Mouse (Mus musculus) intestine, postnatal 0 days (tissue): ENCODE data around the gene Arhgef33. TPM values are rescaled to one million over a fixed set of nuclear protein-coding genes. Genes with fewer than 3 reads are reported as not detected.

ENCODE experiments used
- ATAC-seq: fragments of 200-750 bp; cut with Nextera tagmentation; 2 replicates; pipeline ENCODE4 v1.8.0; 2017; ENCODE audit warnings: mild to moderate bottlenecking, moderate TSS enrichment, moderate library complexity
- H3K27ac ChIP-seq: fragments of 300-500 bp; sonication (generic); 2 replicates; pipeline ENCODE4 v1.5.1; 2014; ENCODE audit warnings: mild to moderate bottlenecking, low read depth, low read length, moderate library complexity
- H3K27me3 ChIP-seq: fragments of 300-500 bp; sonication (generic); replicated peaks from 2 replicates; pipeline ENCODE4 v1.6.1; 2014; ENCODE audit warnings: low read length, mixed read lengths; ENCODE audit not compliant: control insufficient read depth, insufficient read depth
- H3K36me3 ChIP-seq: fragments of 300-500 bp; sonication (generic); 2 replicates; pipeline ENCODE4 v1.6.1; 2014; ENCODE audit warnings: mild to moderate bottlenecking, moderate library complexity; ENCODE audit not compliant: control insufficient read depth, insufficient read depth
- H3K4me1 ChIP-seq: fragments of 300-500 bp; sonication (generic); replicated peaks from 2 replicates; pipeline ENCODE4 v1.6.1; 2014; ENCODE audit warnings: antibody characterized with exemption, low read length, mixed read lengths; ENCODE audit not compliant: control insufficient read depth, insufficient read depth
- H3K4me2 ChIP-seq: fragments of 300-500 bp; sonication (generic); replicated peaks from 2 replicates; pipeline ENCODE4 v1.6.1; 2014; ENCODE audit warnings: low read depth, mild to moderate bottlenecking, moderate library complexity
- H3K4me3 ChIP-seq: fragments of 300-500 bp; sonication (generic); 2 replicates; pipeline ENCODE4 v1.5.1; 2014; ENCODE audit warnings: low read depth, low read length
- H3K9ac ChIP-seq: fragments of 300-500 bp; sonication (generic); 2 replicates; pipeline ENCODE4 v1.6.1; 2014; ENCODE audit warnings: mild to moderate bottlenecking, low read depth, low read length
- H3K9me3 ChIP-seq: fragments of 300-500 bp; sonication (generic); 2 replicates; pipeline ENCODE4 v1.6.1; 2016; ENCODE audit warnings: mixed run types; ENCODE audit not compliant: control insufficient read depth
- CTCF ChIP-seq: sonication (generic); IDR thresholded peaks from 2 replicates; pipeline ENCODE4 v1.5.1; 2016; ENCODE audit warnings: low read depth, mild to moderate bottlenecking, control low read depth, antibody characterized with exemption, moderate library complexity
- WGBS: fragments of 180-500 bp; shearing (Covaris S2); extraction: QIAGEN DNeasy Blood & Tissue Kit; methylation state at CpG from one replicate; pipeline ENCODE4 v1.1.7; 2014; 5-methylcytosine and 5-hydroxymethylcytosine counted together
- polyA plus RNA-seq: library from polyadenylated mRNA; unstranded; fragments of >200 nt; fragmentation: Nextera tagmentation; extraction: Ambion mirVana; gene quantifications from 2 replicates; pipeline ENCODE4 v1.2.1, GENCODE M21; 2015

Gene Arhgef33
- polyA plus RNA-seq, 1 experiment from 2014 or later, result 1.5 TPM

DNA sequence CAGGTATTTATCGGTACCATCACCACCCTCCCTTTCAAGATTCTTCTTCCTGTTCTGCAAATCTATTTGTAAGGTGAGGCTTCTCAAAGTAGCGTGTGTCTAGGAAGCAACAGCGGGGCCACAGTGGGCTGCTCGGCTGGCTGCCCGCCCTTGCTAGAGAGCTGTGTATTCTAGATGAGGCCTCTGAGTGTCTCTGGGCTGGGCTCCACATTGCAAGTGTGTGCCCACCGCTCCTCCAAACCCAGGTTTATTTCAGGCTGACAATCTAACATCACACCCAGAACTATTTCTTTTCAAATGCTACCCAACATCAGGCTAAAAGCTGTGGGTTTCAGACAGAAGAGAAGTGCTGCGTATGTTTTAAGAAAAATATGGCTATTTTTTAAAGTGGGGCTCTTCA is 119.0 kb downstream of the Arhgef33 start:
- no peak overlapping the region for H3K4me3 ChIP-seq
- no peak for ATAC-seq
- 87% methylated on average over 7 of the region's 7 CpGs for WGBS
- H3K27me3 ChIP-seq, result no peaks in the 10 kb centered on the region
- no peak for TF ChIP-seq CTCF
- no peak overlapping the region for H3K27ac ChIP-seq
- no peaks in the 10 kb centered on the region for H3K9me3 ChIP-seq
- no peaks in the 10 kb centered on the region for H3K4me1 ChIP-seq
- H3K4me2 ChIP-seq, result no peak overlapping the region
- peaks cover 10% of the 10 kb centered on the region for H3K36me3 ChIP-seq
- H3K9ac ChIP-seq, result no peak overlapping the region

DNA sequence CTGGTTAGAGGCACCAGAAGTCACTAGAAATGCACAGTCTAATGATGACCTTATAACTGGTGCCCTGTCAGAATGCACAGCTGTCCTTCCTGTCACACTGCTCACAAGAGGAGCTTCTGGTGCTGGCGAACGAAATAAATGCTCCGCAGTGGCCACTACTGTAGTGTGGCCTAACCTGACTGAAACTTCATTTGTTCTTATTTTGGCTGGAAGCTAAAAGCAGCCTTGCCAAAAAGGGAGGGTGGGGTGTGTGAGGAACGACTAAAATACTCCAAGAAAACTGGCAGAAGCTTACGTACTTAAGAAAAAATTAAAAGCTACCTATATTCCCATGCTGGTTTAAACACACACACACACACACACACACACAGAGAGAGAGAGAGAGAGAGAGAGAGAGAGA is 119.7 kb downstream of the Arhgef33 start:
- H3K4me1 ChIP-seq, result no peaks in the 10 kb centered on the region
- no peak for ATAC-seq
- 83% methylated on average over 5 of the region's 5 CpGs for WGBS
- no peak overlapping the region for H3K4me3 ChIP-seq
- H3K27ac ChIP-seq, result no peak overlapping the region
- H3K36me3 ChIP-seq, result peaks cover 10% of the 10 kb centered on the region
- H3K4me2 ChIP-seq, result no peak overlapping the region
- H3K27me3 ChIP-seq, result no peaks in the 10 kb centered on the region
- H3K9me3 ChIP-seq, result no peaks in the 10 kb centered on the region
- no peak overlapping the region for H3K9ac ChIP-seq
- TF ChIP-seq CTCF, result no peak

GRCm38 (mm10) chr17:80427966-80428365 is 120.8 kb downstream of the Arhgef33 start:
- H3K36me3 ChIP-seq, result peaks cover under 1% of the 10 kb centered on the region
- H3K9me3 ChIP-seq, result no peaks in the 10 kb centered on the region
- WGBS, result 77% methylated on average over 2 of the region's 2 CpGs
- H3K4me2 ChIP-seq, result no peak overlapping the region
- no peak overlapping the region for H3K4me3 ChIP-seq
- no peaks in the 10 kb centered on the region for H3K4me1 ChIP-seq
- TF ChIP-seq CTCF, result no peak
- ATAC-seq, result no peak
- H3K27ac ChIP-seq, result no peak overlapping the region
- no peak overlapping the region for H3K9ac ChIP-seq
- H3K27me3 ChIP-seq, result no peaks in the 10 kb centered on the region

- no peak for TF ChIP-seq CTCF
- 81% methylated on average over 9 of the region's 9 CpGs for WGBS
- peaks cover 8% of the 10 kb centered on the region for H3K36me3 ChIP-seq
Observed at GRCm38 (mm10) chr17:80431997-80432396, 124.8 kb downstream of the Arhgef33 start.

DNA sequence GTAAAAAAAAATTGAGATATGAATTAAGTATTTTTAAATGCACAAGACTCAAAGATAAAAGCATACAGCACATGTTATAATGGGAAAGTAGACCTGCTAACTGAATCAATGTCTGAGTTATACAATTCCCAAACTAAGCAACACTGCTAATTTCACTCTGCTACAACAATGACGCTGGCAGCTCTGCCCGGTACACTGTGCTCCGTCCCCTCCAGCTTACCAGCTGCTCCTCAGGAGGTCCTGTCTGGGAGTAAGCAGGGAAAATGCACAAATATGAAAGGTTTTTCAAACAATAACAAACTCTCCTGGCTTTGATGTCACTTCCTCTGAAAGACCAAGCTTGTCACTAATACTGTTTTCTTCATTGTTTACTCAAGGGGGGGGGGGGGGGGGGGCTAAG is 127.2 kb downstream of the Arhgef33 start:
- WGBS, result 82% methylated on average over 3 of the region's 3 CpGs
- ATAC-seq, result no peak
- no peak overlapping the region for H3K4me3 ChIP-seq
- no peak overlapping the region for H3K27ac ChIP-seq
- no peak overlapping the region for H3K4me2 ChIP-seq
- H3K36me3 ChIP-seq, result peaks cover 13% of the 10 kb centered on the region
- H3K4me1 ChIP-seq, result no peaks in the 10 kb centered on the region
- TF ChIP-seq CTCF, result no peak
- no peaks in the 10 kb centered on the region for H3K9me3 ChIP-seq
- H3K27me3 ChIP-seq, result no peaks in the 10 kb centered on the region
- H3K9ac ChIP-seq, result no peak overlapping the region

More at GRCm38 (mm10) chr17:80431997-80432396, 124.8 kb downstream of the Arhgef33 start:
- Histone ChIP-seq H3K4me2 (no peak overlapping the region), H3K9ac (no peak overlapping the region), H3K4me3 (no peak overlapping the region), H3K27me3 (no peaks in the 10 kb centered on the region), H3K4me1 (no peaks in the 10 kb centered on the region), H3K27ac (no peak overlapping the region), H3K9me3 (no peaks in the 10 kb centered on the region)
- peak; percentile 65 for ATAC-seq

GRCm38 (mm10) chr17:80435680-80436079 is 128.5 kb downstream of the Arhgef33 start:
- H3K4me3 ChIP-seq, result no peak overlapping the region
- H3K9me3 ChIP-seq, result no peaks in the 10 kb centered on the region
- no peak overlapping the region for H3K4me2 ChIP-seq
- H3K27ac ChIP-seq, result no peak overlapping the region
- no peaks in the 10 kb centered on the region for H3K4me1 ChIP-seq
- no peak for TF ChIP-seq CTCF
- H3K36me3 ChIP-seq, result peaks cover 19% of the 10 kb centered on the region
- WGBS, result 85% methylated on average over 5 of the region's 5 CpGs
- H3K9ac ChIP-seq, result no peak overlapping the region
- H3K27me3 ChIP-seq, result no peaks in the 10 kb centered on the region
- no peak for ATAC-seq

GRCm38 (mm10) chr17:80445433-80445832 is 138.2 kb downstream of the Arhgef33 start:
- Histone ChIP-seq H3K27ac (no peak overlapping the region), H3K4me2 (no peak overlapping the region), H3K9ac (no peak overlapping the region), H3K36me3 (peaks cover 33% of the 10 kb centered on the region), H3K9me3 (no peaks in the 10 kb centered on the region), H3K4me1 (no peaks in the 10 kb centered on the region), H3K4me3 (no peak overlapping the region), H3K27me3 (no peaks in the 10 kb centered on the region)
- peak; percentile 41; the same call in 1 of the 2 replicates for ATAC-seq
- no peak for TF ChIP-seq CTCF
- 33% methylated on average over 7 of the region's 7 CpGs for WGBS
